Mouse (Mus musculus) megakaryocyte progenitor cell, adult 5-6 weeks (primary cell): ENCODE results near the gene Rcor2. TPM values are rescaled to one million over a fixed set of nuclear protein-coding genes. Genes with fewer than 3 reads are reported as not detected.

Experiments used
- ATAC-seq: replicated peaks from 2 replicates; pipeline ENCODE4 v1.8.0; 2016; ENCODE audit warnings: mild to moderate bottlenecking, moderate TSS enrichment, inconsistent platforms; ENCODE audit not compliant: poor library complexity
- total RNA-seq, 2 experiments: library from RNA; stranded (forward) in 1 of 2; stranded (reverse) in 1 of 2; fragments of 157-497, 149-512 nt in 1 of 2; fragments of 200-1000 nt in 1 of 2; gene quantifications; 2 replicates each; pipeline versions ENCODE4 v1.2.3 to v1.2.4; 2015 to 2017

Rcor2 gene
- total RNA-seq, 2 experiments from 2014 or later: 0.99 to 1.2 TPM

DNA sequence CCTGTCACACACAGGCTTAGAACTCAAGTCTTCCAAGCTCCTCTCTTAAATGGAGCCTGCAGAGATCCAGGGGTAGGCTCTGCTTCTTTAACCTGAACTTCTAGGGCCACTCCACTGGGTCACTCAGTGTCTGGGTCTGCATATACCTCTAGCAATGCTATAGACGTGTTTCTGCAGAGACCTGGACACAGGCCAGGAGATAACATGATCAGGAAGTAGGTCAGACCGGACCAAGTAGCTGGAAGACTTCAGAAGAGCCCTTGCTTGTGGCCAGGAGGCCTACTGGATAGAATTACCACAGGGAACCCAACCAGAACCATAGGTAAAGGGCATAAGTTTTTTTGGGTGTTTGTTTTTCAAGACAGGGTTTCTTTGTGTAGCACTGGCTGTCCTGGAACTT lies 22.6 kb downstream of the Rcor2 start:
- no peak for ATAC-seq

DNA sequence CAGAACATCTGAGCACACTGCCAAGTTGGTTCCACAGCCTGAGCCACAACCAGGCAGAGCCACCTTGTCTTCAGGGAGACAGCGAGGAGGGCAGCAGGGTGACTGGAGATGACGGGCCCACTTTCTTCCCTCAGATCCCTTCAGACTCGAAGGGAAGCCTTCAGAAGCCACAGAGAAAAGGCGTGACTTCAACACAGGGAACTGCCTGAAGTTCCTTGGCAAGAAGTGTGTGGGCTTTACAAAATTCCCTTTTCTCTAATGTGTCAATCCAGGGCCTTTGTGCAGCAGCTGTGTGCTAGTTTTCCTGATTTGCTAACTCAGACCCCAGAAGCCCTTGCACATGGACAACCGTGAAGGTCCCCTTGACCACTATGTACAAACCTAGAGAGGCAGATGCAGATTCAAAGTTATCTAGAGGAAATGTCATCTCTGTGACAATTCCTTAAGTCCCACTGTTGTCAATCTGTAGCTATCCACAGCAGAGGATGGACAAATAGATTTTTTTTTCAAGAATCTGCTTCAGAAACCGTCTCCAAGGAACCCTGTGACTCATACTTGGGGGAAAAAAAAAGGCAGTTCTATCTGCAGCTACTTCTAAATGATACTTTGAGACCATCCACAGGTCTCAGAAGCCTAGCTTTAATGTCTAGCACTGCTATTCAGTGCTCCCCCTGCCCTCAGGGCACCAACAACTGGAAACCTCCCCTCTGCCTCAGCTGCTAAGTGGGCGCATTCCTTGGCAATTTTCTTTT lies 25.0 kb downstream of the Rcor2 start:
- ATAC-seq: no peak

GRCm38 (mm10) chr19:7294098-7294876 lies 27.2 kb downstream of the Rcor2 start:
- ATAC-seq: no peak

DNA sequence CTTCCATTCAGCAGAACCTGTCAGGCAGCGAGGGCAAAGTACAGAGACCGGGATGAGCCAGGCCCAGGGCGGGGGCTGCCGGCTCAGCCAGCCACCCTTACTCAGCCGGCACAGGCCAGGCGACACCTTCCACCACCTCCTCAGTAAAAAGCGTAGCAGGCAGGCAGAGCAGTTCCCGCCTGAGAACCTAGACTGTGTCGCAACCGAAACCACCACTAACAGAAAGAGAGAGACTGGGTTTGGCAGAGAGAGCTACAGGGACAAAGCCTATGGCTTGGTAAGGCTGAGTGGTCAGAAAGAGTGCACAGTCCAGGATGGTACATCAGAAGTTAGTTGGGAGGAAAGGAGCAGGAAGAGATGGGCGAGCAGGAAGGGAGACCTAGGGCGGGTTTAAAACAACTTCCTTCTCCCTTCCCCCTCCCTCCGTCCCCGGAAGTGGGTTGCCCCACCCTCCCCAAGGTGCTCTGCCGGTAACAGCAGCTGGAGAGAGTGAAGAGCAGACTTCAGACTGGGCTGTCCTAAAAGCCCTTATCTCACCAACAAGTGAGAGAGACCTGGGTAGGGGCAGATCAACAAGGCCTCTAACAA lies 28.0 kb downstream of the Rcor2 start:
- peak; percentile 68 for ATAC-seq

DNA sequence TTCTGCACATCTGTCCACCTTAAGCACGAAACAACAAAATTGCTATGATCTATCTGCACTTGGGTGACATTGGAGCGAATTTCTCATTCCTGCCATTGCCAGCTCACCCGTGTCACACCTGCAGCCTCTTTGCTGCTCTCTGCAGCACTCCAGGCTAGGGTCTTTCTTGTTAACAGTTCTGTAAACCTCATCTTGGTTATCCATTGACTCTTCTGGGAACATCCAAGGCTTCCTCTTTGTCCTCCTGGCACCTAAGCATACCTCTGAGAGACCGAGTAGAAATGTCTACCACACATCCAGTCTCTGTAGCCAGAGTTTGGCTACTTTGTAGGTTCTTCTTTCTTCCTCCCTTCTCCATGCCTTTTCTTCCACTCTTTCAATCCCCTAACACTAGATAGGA lies 28.8 kb downstream of the Rcor2 start:
- no peak for ATAC-seq

GRCm38 (mm10) chr19:7299052-7299451 lies 31.9 kb downstream of the Rcor2 start:
- peak; percentile 67 for ATAC-seq

DNA sequence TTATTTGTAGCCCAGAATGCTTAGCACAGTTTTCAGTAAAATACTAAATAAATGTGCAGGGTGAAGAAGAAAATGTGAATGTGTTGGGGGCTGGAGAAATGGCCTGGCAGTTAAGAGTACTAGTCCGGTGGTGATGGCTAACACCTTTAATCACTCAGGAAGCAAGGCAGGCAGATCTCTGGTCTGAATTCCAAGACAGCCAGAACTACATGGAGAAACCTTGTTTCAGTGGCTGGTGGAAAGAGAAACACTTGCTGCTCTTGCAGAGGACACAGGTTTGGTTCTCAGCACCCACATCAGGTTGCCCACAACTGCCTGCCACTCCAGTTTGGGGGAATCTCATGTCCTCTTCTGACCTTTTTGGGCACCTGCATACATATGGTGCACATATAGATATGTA lies 33.0 kb downstream of the Rcor2 start:
- no peak for ATAC-seq

DNA sequence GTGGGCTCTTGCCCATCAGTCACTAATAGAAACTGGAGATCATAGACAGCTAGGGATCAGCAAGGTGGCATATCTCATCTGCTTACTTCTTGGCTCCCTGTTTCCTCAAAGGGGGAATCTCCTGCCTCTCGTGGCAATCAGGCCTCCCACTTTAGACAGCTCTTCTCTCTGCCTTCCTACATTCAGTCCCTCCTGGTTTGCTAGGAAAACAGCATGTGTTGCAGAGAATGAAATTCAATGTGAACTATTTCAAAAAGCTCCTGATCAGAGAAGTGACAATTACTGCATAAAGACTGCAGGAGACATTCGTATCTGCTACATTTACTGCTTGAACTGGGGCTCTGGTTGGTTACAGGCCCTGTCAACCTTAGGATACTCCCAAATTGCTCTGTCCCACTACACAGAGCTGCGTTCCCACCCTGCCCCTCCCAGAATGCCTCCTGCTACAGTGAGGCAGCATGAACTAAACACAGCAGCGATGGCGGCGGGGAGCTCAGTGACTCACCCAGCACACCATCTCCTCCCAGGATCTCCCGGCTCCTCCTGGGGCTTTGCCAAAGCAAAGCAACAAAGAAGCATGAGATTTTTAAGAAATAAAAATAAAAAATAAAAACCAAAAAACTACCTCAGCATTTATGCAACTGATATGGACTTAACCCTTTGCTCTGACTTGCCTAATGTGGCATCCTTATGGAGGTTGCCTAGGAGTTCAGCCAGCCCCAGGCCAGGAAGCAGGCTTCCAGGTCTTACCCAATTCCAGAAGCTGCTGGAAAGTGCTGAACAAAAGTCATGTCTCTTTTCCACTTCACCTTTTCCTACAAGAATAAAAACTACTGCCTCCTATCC lies 34.7 kb downstream of the Rcor2 start:
- ATAC-seq: no peak

- no peak for ATAC-seq
Measured at GRCm38 (mm10) chr19:7302493-7302797, 35.3 kb downstream of the Rcor2 start.

- ATAC-seq: no peak
Measured at GRCm38 (mm10) chr19:7303796-7304195, 36.7 kb downstream of the Rcor2 start.

GRCm38 (mm10) chr19:7304801-7305200 lies 37.7 kb downstream of the Rcor2 start:
- no peak for ATAC-seq

DNA sequence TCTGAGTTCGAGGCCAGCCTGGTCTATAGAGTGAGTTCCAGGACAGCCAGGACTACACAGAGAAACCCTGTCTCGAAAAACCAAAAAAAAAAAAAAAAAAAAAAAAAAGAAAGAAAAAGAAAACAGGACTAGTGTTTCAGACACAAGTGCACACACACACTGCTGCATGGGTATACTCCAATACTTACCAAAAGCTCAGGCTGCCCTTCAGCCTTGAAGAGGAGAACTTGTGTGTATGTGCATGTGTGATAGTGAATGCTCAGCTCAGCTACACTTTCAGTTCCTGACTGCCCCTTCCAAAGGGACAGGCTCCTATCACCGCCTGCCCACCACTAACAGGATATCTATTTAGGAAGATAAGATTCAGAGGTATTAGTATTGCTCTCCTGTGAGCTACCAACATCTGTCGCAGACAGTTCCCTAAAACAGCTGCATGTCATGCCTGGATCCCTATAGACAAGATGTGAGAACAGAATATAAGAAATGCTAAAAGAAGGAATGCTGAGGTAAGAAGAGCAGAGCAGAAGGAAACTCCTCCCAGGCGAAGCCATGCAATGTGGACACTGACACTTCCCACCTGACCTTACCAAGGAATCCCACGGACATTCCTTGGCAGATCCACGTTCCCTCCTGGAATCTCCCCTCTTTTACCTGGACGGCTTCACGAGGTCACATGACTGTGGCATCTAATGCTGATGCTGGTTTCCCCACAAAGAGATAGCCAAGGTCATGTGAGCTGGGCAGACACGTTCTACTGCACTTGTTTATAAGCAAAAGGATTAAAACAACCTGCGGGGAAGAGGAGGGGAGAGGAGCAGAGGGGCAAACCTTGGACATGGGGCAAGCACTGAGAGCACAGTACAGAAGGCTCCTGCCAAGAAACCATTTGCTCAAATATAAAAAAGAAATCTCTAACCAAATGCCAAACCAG lies 38.5 kb downstream of the Rcor2 start:
- ATAC-seq: peak; percentile 40

DNA sequence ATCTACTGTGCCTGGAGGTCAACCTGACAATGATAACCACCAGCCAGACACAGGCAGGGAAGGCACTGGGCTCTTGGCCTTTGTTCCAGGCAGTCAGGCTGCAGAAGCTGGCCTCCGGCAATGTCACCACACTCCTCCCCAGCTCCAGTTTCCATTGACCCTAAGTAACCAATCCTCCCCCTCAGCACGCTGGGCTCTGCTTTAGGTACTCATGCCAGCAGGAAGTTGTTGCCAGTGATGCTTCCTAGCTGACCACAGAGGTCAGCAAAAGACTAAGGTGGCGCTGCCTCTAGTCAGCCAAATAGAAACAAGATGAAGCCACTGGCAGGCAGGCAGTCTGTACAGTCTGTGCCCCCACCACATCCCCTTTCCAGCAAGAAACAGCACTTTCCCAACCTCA lies 39.8 kb downstream of the Rcor2 start:
- peak; percentile 25 for ATAC-seq

DNA sequence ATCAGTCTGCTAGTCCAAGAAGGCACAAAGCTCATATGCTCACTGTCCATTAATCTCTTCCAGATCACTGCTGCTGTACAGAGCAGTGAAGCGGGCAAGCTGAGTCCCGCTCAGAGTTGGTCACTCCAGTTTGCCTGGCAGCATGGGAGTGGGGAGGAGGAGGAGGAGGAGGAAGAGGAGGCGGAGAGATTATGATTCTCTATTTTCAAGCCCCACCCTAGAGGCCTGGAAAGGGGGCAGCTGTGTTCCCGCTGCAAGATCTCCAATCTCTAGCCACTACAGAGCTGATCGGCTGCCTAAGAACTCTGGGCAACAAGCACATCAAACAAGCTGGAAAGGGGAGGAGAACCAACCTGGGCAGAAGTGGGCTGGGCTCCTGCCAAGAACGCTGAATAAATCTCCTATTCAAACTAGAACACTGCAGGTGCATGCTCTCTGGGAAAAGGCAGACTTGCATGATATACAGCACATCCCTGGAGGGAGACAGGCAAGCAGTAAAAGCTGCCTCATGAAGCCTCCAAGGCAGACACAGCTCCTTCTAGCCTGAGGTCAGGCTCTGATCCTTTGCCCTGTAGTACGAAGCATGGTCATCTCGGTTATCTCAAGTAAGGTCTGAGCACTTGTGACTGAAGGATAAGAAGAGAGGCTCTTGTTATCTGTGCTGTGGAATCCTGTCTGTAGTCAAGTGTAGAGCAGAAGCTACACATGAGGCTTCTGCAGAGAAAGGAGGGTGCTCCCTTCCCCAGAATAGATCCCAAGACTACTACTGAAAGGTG lies 41.1 kb downstream of the Rcor2 start:
- ATAC-seq: peak; percentile 51

DNA sequence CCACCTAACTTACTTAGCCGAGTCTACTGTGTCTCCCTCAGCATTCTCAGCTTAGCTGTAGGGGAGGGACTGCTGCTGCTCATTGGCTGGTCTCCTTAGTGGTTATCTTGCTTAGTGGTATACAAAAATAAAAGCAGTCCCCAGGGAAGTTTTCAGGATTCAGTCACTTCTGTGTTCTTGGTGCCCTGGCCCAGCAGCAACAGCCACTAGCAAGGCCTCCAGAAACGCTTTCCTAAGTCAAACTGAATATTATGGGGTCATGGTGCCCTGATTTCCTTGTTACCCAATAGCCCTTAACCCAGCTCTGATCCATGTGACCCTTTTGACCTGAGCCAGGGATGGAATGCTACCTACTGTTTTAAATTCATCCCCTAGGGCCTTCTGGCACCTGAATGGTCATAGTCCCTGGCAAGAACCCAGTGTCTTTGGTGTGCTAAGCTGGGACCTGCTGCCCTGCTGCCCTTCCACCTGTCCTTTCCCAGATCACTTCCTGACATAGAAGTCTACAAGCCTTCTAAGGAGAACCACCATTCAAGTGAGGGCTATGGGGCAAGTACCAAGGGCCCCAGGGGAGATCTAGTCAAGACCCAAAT lies 42.7 kb downstream of the Rcor2 start:
- ATAC-seq: no peak

DNA sequence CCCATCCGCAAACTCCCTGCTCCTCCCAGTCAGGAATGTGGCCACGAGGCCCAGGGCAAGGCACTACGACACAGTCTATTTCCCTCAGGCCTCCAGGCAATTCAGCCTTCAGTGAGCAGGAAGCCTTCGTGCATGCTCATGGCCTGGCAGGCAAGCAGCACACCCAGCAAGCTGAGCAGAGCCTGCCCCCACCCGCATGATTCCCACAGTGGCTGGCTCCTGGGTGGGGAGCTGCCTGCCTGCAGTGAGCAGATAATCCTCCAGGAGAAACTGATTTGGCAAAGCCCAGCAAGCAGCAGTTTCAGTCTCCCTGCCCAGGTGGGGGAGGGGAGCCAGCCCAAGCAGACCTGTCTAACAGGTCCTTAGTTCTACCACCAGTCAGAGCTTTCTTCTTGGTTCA lies 43.6 kb downstream of the Rcor2 start:
- peak; percentile 54 for ATAC-seq

- no peak for ATAC-seq
Measured at GRCm38 (mm10) chr19:7311306-7311705, 44.2 kb downstream of the Rcor2 start.

DNA sequence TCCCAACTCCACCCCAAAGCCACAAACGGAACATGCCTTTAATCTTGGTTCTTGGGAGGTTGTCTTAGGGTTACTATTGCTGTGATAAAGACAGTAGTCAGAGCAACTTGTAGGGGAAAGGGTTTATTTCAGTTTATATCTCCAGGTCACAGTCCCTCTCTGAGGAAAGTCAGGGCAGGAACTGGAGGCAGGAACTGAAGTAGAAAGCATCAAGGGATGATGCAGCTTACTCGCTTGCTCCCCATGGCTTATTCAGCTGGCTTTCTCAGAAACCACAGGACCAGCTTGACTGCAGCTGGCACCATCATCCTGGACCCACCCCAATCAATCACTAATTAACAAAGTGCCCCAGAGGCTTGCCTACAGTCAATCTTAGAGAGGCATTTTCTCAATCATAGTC lies 46.5 kb downstream of the Rcor2 start:
- no peak for ATAC-seq

DNA sequence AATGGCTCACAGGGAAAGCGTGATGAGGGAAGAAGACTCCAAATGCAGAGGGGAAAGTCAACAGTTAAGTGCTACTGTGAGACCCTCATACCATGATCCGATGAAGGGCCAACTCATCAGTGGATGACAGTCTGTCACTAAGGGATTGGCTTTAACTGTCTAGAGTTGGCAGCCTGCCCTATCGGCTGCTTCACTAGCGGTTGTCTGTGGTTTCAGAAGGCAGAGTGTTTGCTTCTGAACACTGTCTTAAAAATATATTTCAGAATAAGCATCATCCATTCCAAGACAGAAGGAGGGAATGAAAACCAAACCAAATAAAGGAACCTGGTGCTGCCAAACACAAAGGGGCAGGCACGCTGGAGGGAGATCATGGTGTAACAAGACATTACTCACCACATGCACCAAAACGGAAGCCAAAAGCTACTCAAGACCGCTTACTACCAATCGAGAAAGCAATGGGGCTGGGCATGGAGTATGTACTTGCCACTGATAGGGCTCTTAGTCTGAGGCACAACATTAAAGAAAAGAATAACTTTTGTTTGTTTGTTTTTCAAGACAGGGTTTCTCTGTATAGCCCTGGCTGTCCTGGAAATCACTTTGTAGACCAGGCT lies 48.0 kb downstream of the Rcor2 start:
- ATAC-seq: peak; percentile 63
